Mouse (Mus musculus): ENCODE measurements around the gene Mettl2.
"Not testable (repeated sequence)": the region's sequence is repeated elsewhere in the genome, so short reads cannot be mapped to it uniquely, and the experiment has no call there.

Mettl2 gene

DNA sequence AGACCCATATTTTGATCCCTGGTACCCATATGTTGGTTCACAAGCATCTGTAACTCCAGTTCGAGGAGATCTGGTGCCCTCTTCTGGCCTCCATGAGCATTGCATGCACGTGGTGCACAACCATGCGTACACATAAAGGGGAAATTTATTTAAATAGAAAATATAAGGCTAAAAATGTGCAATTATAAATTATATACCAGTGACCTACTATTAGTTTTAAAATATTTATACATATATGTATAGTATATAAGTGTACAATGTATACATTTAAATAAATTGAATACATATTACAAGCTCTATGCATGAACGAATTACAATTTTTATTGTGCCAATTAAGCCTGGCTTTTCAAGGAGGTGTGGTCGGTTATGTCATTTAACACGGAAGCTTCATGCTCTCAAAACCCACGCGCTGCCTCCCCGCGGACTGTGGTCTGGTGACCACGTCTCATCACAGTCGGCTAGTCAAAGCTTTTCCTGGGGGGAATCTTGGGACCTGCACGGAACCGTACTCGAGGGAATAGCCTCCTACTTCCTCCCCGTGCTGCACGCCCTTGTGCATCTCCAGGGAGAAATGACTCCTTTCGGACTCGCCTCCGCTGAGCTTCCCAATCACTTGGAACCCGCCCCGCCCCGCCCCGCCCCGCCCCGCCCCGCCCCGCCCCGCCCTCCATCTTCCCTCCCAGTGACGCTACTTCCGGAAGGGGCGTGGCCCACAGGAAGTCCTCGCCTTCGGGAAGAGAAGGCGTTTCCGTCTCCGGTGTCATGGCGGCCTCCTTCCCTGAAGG, at the start of gene Mettl2:
Gene Mettl2 (plus strand): TSS at position 691 of the 785 bp plus-strand sequence.
- in situ Hi-C loops (cut with MboI, MseI): no loop called here

DNA sequence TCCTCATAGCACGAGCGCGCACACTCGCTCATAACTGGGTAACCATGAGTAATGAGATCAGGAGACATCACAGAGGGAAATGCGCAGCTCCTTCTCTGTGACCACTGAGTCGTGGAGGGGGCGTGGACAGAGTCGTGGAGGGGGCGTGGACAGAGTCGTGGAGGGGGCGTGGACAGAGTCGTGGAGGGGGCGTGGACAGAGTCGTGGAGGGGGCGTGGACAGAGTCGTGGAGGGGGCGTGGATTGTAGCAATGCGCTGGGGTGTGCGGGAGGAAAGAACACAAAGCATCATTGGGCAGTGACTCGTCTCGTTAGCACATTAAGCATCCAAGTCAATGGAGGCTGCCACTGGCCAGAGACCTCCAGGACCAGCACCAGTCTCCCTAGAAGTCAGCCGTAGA, 13.8 kb upstream of the Mettl2 start:
- in situ Hi-C loops (cut with MboI, MseI): not testable (repeated sequence)

DNA sequence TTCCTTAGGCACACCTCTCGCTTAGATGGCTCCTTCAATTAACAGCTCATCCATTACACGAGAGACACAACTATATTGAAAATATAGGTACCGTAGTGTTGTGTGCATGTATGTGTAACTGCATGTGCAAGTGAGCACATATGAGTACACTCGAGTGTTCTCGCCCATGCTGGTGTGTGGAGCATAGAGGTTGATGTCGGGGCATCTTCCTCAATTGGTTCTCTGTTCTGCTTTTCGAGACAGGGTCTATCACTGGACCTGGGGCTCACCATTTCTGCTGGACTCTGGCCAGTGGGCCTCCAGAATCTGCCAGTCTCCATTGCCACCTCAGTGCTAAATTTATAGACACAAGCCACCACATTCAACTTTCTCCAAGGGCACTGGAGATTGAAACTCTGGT, 8.4 kb upstream of the Mettl2 start:
- in situ Hi-C loops (cut with MboI, MseI): no loop called here

DNA sequence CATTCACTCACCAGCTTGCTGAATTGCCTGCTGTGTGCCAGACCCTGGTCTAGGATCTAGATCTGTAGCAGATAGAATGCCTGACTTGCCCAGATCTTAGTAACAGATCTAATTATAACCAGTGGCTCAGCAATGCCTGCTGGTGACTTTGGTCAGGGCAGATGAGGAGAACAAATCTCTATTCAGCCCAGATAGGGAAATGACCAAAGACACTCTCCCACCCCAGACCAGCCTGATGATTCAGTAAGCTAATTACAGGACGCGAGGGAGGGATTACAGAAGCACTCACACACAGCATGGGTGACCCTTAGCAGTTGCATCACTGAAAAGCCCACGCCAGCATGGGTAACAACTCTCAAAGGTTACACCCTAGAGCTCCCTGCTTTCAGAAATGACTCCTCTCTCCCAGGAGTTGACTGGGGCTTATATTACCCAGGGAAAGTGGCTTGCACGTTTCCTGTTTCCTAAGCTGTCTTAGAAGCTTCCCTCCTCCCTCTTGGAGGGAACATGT, 5.6 kb upstream of the Mettl2 start:
- in situ Hi-C loops (cut with MboI, MseI): no loop called here

DNA sequence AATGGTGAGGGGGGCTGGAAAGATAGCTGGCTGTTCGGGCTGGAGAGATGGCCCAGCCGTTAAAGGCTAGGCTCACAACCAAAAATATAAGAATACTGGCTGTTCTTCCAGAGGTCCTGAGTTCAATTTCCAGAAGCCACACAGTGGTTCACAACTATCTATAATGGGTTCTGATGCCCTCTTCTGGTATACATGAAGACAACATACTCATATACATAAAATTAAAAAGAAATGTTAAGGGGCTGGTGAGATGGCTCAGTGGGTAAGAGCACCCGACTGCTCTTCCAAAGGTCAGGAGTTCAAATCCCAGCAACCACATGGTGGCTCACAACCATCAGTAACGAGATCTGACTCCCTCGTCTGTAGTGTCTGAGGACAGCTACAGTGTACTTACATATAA, 4.4 kb upstream of the Mettl2 start:
- in situ Hi-C loops (cut with MboI, MseI): not testable (repeated sequence)

DNA sequence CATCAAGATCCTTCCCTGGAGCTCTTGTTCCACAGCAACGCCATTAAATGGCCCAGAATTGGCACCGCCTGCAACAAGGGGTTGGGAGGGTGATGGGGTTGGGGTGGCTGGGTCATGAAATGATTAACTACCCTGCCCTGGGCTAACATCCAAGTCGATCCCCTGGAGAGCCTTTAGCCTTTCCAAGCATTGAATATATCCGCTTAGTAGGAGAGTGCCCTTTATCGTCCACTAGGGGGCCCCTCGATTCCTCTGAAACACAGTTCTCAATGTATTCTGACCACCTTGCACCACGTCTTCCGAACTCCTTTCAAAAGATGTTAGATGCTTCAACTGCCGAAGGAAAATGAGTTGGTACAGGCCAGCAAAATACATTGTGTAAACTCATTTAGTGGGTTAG, 2.2 kb upstream of the Mettl2 start:
- in situ Hi-C loops (cut with MboI, MseI): no loop called here

DNA sequence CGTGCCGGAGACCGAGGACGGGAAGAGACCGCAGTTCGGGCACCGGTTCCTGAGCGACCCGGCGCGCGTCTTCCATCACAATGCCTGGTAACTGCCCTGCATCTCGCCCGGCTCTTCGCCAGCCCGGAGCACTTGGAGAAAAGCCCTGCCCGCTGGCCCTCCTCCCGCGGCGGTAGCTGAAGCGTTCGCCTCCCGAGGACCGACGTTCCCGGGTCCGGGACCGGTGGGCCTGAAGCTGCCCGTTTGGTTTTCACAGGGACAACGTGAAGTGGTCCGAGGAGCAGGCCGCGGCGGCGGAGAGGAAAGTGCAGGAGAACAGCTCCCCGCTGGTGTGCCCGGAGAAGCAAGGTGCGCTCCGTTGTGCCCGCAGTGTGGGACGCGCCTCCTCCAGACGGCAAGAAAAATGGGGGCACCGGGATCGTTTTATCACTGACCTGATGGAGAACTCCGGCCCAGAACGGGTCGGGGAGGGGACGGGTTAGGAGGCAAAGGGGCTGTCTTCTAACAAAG, 350 bp downstream of the Mettl2 start:
- in situ Hi-C loops (cut with MboI, MseI): no loop called here

DNA sequence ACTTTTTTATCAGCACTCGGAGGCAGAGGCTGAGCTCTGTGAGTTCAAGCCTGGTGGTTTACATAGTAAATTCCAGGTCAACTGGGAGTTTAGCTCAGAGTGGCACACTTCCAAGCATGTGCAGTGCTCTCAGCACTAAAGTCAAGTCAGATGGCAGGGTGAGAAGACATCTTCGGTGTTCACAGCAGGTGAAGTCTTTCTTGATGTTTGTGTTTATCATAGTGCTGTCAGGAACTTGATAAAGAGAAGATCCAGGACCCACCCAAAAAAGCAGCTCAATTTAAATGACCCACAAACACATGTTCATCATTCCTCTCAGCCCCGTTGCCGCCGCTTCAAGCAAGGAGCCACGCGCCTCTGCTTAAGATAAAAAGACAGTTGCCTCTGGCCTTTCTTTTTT, 9.5 kb downstream of the Mettl2 start:
- in situ Hi-C loops (cut with MboI, MseI): no loop called here

DNA sequence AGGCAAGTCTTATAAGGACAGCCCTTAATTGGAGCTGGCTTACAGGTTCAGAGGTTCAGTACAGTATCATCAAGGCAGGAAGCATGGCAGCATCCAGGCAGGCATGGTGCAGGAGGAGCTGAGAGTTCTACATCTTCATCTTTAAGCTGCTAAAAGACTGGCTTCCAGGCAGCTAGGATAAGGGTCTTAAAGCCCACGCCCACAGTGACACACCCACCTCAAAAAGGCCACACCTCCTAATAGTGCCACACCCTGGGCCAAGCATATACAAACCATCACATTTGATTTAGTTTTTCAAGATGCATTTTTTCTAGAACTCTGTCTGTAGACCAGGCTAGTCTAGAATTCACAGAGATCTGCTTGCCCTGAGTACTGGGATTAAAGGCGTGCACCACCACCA, 11.0 kb downstream of the Mettl2 start:
- in situ Hi-C loops (cut with MboI, MseI): not testable (repeated sequence)

DNA sequence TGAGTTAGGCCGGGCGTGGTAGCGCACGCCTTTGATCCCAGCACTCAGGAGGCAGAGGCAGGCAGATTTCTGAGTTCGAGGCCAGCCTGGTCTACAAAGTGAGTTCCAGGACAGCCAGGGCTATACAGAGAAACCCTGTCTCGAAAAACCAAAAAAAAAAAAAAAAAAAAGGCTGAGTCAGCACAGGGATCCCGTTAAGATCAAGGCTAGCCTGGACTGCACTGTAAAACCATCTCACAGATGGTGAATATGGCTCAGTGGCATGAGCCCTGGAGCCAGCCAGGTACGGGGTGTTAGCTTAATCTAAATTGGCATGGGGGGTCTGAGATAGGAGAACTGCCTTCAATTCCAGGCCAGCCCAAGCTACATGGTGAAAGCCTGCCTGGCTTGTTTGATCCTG, 14.3 kb downstream of the Mettl2 start:
- in situ Hi-C loops (cut with MboI, MseI): loop anchor here (5.0 kb wide), 1 partner anchor 37 kb away; the partner anchor contains the start of gene Tlk2

DNA sequence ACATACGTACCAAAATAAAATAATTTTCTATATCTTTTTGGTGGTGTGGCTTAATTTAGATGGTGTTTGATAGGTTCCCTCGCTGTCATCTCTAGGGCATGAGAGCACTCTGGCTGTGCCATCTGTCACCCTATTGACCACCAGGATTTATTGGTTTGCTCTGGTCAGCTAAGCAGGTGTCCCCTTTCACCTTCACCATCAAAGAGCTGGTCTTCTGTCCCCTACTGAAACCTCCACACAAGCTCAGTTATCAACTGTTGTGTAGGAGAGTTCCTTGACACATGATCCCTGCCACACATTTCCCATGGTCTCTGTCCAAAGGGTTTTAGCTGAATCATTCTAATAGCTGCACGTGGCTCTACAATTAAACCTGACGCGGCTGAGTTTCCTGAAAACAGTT, 14.9 kb downstream of the Mettl2 start:
- in situ Hi-C loops (cut with MboI, MseI): loop anchor here (5.0 kb wide), 1 partner anchor 36 kb away; the partner anchor contains the start of gene Tlk2

DNA sequence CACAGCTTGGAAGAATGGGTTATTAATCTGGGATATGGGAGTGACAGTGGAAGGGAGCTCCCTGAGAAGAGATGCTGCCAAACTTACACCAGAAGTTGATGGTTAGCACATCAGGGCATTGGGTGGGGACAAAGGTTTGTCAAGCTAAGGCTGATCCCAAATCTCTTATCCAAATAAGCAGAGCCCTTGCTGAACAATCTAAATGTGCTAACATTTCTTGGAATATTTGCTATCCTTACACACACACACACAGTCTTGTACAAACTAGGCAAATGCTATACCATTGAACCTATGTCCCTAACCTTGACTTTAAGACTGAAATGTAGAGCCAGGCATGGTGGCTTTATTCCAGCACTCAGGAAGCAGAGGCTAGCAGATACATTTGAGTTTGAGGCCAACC, 17.3 kb downstream of the Mettl2 start:
- in situ Hi-C loops (cut with MboI, MseI): loop anchor here (5.0 kb wide), 1 partner anchor 34 kb away; the partner anchor contains the start of gene Tlk2

DNA sequence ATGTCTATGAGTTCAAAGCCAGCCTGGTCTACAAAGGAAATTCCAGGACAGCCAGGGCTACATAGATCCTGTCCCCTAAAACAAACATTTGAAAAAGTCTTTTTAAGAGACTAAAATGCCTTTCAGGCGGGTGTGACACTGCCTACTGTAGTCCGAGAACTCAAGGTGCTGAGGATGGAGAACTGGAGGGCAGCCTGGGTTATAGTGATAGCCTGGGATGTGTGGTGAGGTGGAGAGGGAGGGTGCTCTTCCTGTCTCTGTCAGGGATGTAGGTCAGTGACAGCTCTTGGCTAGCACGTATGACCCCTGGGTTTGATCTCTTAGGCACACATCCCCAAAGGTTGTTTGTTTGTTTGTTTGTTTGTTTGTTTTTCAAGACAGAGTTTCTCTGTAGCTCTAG, 17.9 kb downstream of the Mettl2 start:
- in situ Hi-C loops (cut with MboI, MseI): loop anchor here (5.0 kb wide), 1 partner anchor 33 kb away; the partner anchor contains the start of gene Tlk2

DNA sequence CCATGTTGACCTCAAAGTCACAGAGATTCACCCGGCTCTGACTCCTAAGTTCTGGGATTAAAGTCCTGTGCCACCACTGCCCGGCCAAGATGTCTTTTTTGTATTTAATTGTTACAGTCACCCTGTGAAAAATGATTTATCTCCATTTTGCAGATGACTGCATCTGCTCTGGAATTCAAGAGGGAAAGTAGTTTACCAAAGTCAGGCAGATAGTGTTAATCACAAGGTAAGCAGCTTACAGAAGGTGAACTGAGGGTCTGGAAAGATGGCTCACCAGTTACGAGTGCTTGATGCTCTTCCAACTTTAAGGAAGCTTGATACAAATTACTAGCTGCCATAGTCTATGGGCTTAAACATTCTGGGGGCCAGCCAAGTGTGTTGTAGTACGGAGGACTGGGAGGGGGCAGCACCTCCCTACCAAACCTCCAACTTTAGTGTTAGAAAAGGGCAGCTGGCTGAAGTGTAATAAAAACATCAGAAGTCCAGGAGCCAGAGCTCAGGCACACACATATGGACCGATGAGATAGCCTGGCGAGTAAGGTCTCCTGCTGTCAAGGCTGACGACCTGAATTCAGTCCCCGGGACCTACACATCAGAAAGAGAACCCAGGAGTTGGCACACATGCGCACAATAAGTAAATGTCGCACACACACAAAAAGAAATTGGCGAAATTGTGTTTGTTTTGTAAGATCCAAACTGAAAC, 18.4 kb downstream of the Mettl2 start:
- in situ Hi-C loops (cut with MboI, MseI): loop anchor here (5.0 kb wide), 1 partner anchor 33 kb away; the partner anchor contains the start of gene Tlk2

DNA sequence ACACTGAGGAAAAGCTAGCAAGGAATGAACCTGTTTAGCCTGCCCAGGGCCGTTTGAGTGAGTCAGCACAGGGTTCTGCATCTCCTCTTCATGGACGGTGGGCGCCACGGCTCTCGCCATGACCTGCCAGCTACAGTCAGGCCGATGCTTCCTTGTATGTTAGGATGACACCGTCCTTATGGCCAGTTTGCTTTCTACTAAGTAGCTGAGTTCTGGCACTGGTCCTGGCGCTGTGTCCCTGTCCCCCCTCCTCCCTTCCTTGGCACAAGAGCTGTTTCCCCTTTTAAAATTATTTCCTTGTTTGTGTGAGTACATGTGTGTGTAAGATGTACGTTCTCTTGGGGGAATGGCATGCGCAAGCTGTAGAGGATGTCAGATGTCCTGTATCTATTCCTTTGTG, 19.0 kb downstream of the Mettl2 start:
- in situ Hi-C loops (cut with MboI, MseI): no loop called here

DNA sequence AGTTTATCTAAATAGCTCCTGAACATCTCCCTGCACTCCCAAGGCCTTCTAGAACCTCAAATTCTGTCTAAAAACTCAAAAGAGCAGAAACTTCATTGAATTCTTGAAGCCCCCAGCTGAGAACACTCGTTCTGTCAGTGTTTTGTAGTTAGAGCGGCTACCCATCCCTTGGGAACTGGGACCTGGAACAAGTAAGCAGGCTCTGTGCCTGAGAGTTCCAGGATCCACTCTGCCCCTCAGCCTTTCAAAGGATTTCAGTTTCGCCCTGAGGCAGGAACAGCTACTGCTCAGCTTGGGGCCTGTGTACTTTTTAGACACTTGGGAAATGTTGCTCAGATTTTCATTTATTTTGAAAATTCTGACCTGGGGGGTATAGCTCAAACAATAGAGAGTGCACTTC, 20.4 kb downstream of the Mettl2 start, which contains the start of gene Gm10842:
Gene Gm10842 (plus strand): TSS at position 301 of the 400 bp plus-strand sequence.
- in situ Hi-C loops (cut with MboI, MseI): no loop called here

DNA sequence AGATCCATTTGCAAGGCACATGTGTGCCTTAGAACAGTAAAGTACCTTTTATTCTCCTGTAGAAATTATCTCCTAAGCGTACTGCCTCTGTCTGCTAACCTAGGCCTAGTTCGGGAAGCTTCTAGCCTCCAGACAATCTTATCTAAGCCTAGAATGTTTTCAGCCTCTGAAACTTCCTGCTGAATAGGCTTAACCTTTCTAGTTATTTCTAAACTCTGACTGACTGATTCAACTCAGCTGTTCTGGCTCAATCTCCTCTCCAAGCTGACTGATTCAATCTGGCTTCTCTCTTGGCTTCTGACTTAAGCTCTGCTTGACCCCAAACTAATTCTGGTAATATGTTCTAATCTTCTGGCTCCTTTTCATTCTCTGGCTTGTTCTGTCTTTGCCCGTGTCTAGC, 23.1 kb downstream of the Mettl2 start:
- in situ Hi-C loops (cut with MboI, MseI): no loop called here

DNA sequence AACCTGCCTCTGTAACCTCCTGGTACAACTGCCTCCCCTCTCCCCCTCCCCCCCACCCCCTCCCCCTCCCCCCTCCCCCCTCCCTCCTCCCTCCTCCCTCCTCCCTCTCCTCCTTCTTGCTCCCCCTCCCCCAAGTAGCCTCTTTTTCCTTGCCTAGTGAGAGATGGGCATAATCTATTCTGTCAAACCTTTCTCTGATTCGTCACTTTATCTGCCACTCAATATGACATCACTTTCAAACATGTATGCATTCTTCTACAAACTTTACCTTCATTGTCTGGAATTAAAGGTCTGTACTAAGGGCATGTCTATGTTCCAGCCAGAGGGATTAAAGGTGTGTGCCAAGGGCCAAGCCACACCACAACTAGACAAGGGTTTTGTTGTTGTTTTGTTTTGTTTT, 23.5 kb downstream of the Mettl2 start:
- in situ Hi-C loops (cut with MboI, MseI): no loop called here

DNA sequence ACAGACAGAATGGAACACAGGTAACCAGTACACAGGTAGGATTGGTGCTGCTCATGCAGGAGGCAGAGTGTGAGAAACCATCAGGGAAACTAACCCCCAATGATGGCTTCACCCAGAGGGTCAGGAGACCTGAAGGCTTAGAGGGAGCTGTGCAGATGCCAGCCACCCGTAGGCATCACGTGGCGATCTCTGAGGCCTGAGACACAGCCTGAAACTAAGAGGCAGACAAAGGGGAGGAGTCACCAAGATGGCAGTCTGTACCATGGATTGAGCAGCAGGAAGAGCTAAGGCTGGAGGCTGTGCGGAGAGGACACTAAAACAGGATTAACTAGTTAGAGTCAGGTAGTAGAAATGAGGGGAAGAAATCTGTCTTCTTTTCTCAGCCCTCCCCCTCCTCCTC, 24.5 kb downstream of the Mettl2 start:
- in situ Hi-C loops (cut with MboI, MseI): no loop called here

DNA sequence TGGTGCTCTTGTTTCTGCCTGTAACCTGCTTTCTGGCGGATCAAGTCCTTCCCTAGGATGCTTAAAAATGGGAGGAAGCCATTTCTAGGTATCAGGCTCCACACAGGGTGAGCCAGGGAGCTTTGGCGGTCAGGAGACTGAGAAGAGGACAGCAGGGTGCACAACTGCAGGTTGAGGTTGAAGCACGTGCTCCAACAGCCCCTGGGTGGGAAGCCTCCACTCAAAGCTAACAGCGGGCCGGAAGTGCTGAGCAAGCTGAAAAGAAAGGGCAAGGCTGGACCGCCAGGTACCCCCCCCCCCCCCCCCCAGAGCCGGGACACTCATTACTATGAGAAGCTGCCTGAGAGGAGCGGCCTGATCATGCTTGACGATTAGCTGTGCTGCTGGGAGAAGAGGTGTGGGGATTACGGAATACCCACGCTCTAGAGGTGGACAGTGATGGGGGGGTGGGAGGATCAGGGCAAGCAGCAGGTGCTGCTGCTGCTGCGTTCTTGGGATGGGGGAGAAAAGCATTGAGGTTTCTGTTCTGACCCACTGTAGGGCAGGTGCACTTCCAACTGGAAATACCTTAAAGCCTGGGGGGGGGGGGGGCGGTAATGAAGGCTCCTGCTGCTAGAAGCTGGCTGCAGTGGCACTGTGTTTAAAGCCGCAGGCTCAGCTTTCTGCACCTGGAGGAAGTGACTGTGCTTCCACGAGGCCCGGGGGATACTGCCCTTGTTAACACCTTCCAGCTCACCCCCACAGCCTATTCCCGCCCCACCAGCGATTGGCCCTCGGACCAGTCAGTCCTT, 25.2 kb downstream of the Mettl2 start:
- in situ Hi-C loops (cut with MboI, MseI): no loop called here

DNA sequence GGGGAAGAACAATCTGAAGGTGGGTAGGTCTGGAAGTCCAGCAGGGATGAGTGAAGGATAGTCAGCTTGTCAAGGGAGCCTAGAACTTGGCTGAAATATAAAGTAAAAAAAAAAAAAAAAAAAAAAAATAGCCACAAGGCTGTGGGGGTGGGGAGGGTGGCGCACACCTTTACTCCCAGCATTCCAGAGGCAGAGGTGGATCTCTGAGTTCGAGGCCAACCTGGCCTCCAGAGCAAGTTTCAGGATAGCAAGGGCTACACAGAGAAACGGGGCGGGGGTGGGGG, 25.7 kb downstream of the Mettl2 start:
- in situ Hi-C loops (cut with MboI, MseI): no loop called here

Measured in regulatory T cell (primary cell).